Mouse (Mus musculus): ENCODE data around the gene Gm3250. TPM values are rescaled to one million over a fixed set of nuclear protein-coding genes. Genes with fewer than 3 reads are reported as not detected.
"Not testable (repeated sequence)": the region's sequence is repeated elsewhere in the genome, so short reads cannot be mapped to it uniquely, and the experiment has no call there.

The Gm3250 gene
- total RNA-seq, 2 experiments from 2014 or later: not detected

- intact Hi-C loops (cut with DNase I): no loop called here
- no peak overlapping the region for H3K27ac ChIP-seq
- no peak for TF ChIP-seq CTCF (IDR thresholded peaks at IDR 0.05)
Measured at GRCm38 (mm10) chr10:77788621-77789020, 6.3 kb upstream of the Gm3250 start.

GRCm38 (mm10) chr10:77787876-77788275 is 5.5 kb upstream of the Gm3250 start, which contains the start of gene Gm7137:
Gene Gm7137 (minus strand): TSS chr10:77788200.
- DNase-seq (ENCODE audit: extremely low spot score in 1 of 2, low spot score in 2 of 2); H3K4me3 ChIP-seq; H3K27ac ChIP-seq; intact Hi-C loops (cut with DNase I): not testable (repeated sequence)

More at GRCm38 (mm10) chr10:77788621-77789020, 6.3 kb upstream of the Gm3250 start:
- no peak overlapping the region for H3K4me3 ChIP-seq
- DNase-seq (ENCODE audit: extremely low spot score in 1 of 2, low spot score in 2 of 2): no peak

GRCm38 (mm10) chr10:77783396-77783795 is 1.1 kb upstream of the Gm3250 start:
- DNase-seq (ENCODE audit: extremely low spot score in 1 of 2, low spot score in 2 of 2); H3K27ac ChIP-seq; H3K4me3 ChIP-seq; intact Hi-C loops (cut with DNase I): not testable (repeated sequence)

- H3K4me3 ChIP-seq; DNase-seq (ENCODE audit: extremely low spot score in 1 of 2, low spot score in 2 of 2); H3K27ac ChIP-seq; intact Hi-C loops (cut with DNase I): not testable (repeated sequence)
Measured at GRCm38 (mm10) chr10:77776844-77777243, 5.5 kb downstream of the Gm3250 start, which contains the start of gene Gm7138. Gene Gm7138 (minus strand): TSS chr10:77776944.

- intact Hi-C loops (cut with DNase I); DNase-seq (ENCODE audit: extremely low spot score in 1 of 2, low spot score in 2 of 2); H3K27ac ChIP-seq; H3K4me3 ChIP-seq: not testable (repeated sequence)
Measured at GRCm38 (mm10) chr10:77772142-77772541, 10.2 kb downstream of the Gm3250 start.

GRCm38 (mm10) chr10:77771225-77771624 is 11.1 kb downstream of the Gm3250 start, which contains the start of gene Gm3238:
Gene Gm3238 (minus strand): TSS chr10:77771325.
- intact Hi-C loops (cut with DNase I); H3K4me3 ChIP-seq; DNase-seq (ENCODE audit: extremely low spot score in 1 of 2, low spot score in 2 of 2); H3K27ac ChIP-seq: not testable (repeated sequence)

- TF ChIP-seq CTCF (IDR thresholded peaks at IDR 0.05): no peak
- no peak overlapping the region for H3K27ac ChIP-seq
- intact Hi-C loops (cut with DNase I): no loop called here
- no peak overlapping the region for H3K4me3 ChIP-seq
- DNase-seq (ENCODE audit: extremely low spot score in 1 of 2, low spot score in 2 of 2): no peak
Measured at GRCm38 (mm10) chr10:77769727-77770126, 12.6 kb downstream of the Gm3250 start.

GRCm38 (mm10) chr10:77759582-77759981 is 22.8 kb downstream of the Gm3250 start, which contains the start of gene Gm3233:
Gene Gm3233 (minus strand): TSS chr10:77759682.
- H3K27ac ChIP-seq; DNase-seq (ENCODE audit: extremely low spot score in 1 of 2, low spot score in 2 of 2); intact Hi-C loops (cut with DNase I); H3K4me3 ChIP-seq: not testable (repeated sequence)

GRCm38 (mm10) chr10:77753448-77753847 is 28.9 kb downstream of the Gm3250 start:
- intact Hi-C loops (cut with DNase I): no loop called here
- no peak for DNase-seq (ENCODE audit: extremely low spot score in 1 of 2, low spot score in 2 of 2)
- H3K27ac ChIP-seq: no peak overlapping the region
- TF ChIP-seq CTCF (IDR thresholded peaks at IDR 0.05): no peak; the same call in 1 of the 2 replicates
- H3K4me3 ChIP-seq: no peak overlapping the region

- DNase-seq (ENCODE audit: extremely low spot score in 1 of 2, low spot score in 2 of 2); H3K27ac ChIP-seq; H3K4me3 ChIP-seq; intact Hi-C loops (cut with DNase I): not testable (repeated sequence)
Measured at GRCm38 (mm10) chr10:77752312-77752711, 30.0 kb downstream of the Gm3250 start.

GRCm38 (mm10) chr10:77751254-77751653 is 31.1 kb downstream of the Gm3250 start, which contains the start of gene Gm9736:
Gene Gm9736 (minus strand): TSS chr10:77751354.
- DNase-seq (ENCODE audit: extremely low spot score in 1 of 2, low spot score in 2 of 2); intact Hi-C loops (cut with DNase I); H3K27ac ChIP-seq; H3K4me3 ChIP-seq: not testable (repeated sequence)

- DNase-seq (ENCODE audit: extremely low spot score in 1 of 2, low spot score in 2 of 2); intact Hi-C loops (cut with DNase I): not testable (repeated sequence)
Measured at GRCm38 (mm10) chr10:77750686-77751085, 31.7 kb downstream of the Gm3250 start.

GRCm38 (mm10) chr10:77741924-77742688 is 40.2 kb downstream of the Gm3250 start, which contains the start of gene Gm18596:
Gene Gm18596 (minus strand): TSS chr10:77742638.
- H3K4me3 ChIP-seq; intact Hi-C loops (cut with DNase I); H3K27ac ChIP-seq; DNase-seq (ENCODE audit: extremely low spot score in 1 of 2, low spot score in 2 of 2): not testable (repeated sequence)

More at GRCm38 (mm10) chr10:77750686-77751085, 31.7 kb downstream of the Gm3250 start:
- not testable (repeated sequence) for H3K27ac ChIP-seq, H3K4me3 ChIP-seq
